Mouse (Mus musculus) thymus, adult 2 months (tissue): Measurements from ENCODE around the gene Hpcal1. TPM values are rescaled to one million over a fixed set of nuclear protein-coding genes. Genes with fewer than 3 reads are reported as not detected.
A peak's percentile ranks its signal among the peaks of the same experiment; 100 is the strongest.

Source experiments
- DNase-seq: peaks from one replicate; pipeline ENCODE4 v3.0.0; 2021
- H3K27ac ChIP-seq: fragments of 200-500 bp; 2 replicates; pipeline ENCODE4 v1.5.1; 2012; ENCODE audit warnings: low read length, control low read depth; ENCODE audit not compliant: control insufficient read depth, insufficient read depth
- H3K27me3 ChIP-seq: fragments of 200-500 bp; 2 replicates; pipeline ENCODE4 v1.6.1; 2012; ENCODE audit warnings: mild to moderate bottlenecking, low read length, moderate library complexity, mixed read lengths; ENCODE audit not compliant: control insufficient read depth, insufficient read depth
- H3K36me3 ChIP-seq: fragments of 200-500 bp; 2 replicates; pipeline ENCODE4 v1.6.1; 2012; ENCODE audit warnings: mild to moderate bottlenecking, low read length, moderate library complexity; ENCODE audit not compliant: control insufficient read depth, insufficient read depth
- H3K4me1 ChIP-seq: fragments of 200-500 bp; replicated peaks from 2 replicates; pipeline ENCODE4 v1.6.1; 2012; ENCODE audit warnings: low read length; ENCODE audit not compliant: control insufficient read depth, insufficient read depth
- H3K4me3 ChIP-seq: fragments of 200-500 bp; 2 replicates; pipeline ENCODE4 v1.5.1; 2012; ENCODE audit warnings: mild to moderate bottlenecking, low read length, control low read depth, moderate library complexity; ENCODE audit not compliant: control insufficient read depth, insufficient read depth
- CTCF ChIP-seq: fragments of 200-500 bp; IDR thresholded peaks from 2 replicates; pipeline ENCODE4 v1.5.1; 2012; ENCODE audit warnings: mild to moderate bottlenecking, control low read depth, low read length, moderate library complexity, borderline replicate concordance; ENCODE audit not compliant: control insufficient read depth, poor library complexity, insufficient read depth; ENCODE audit errors: extremely low read depth
- POLR2A ChIP-seq: fragments of 200-500 bp; IDR thresholded peaks from 2 replicates; pipeline ENCODE4 v1.6.1; 2012; ENCODE audit warnings: mild to moderate bottlenecking, low read length, control low read depth, moderate library complexity; ENCODE audit not compliant: control insufficient read depth, poor library complexity, insufficient read depth; ENCODE audit errors: extremely low read depth
- WGBS: fragments of 180-500 bp; shearing (Covaris S2); methylation state at CpG from one replicate; pipeline ENCODE4 v1.1.7; 2018; 5-methylcytosine and 5-hydroxymethylcytosine counted together
- polyA plus RNA-seq: library from polyadenylated mRNA; depleted of rRNA; stranded (reverse); fragments of >200 nt; gene quantifications from 2 replicates; pipeline ENCODE4 v1.2.3, GENCODE M21; 2012

Hpcal1 gene
- polyA plus RNA-seq, 1 experiment: 322 TPM

DNA sequence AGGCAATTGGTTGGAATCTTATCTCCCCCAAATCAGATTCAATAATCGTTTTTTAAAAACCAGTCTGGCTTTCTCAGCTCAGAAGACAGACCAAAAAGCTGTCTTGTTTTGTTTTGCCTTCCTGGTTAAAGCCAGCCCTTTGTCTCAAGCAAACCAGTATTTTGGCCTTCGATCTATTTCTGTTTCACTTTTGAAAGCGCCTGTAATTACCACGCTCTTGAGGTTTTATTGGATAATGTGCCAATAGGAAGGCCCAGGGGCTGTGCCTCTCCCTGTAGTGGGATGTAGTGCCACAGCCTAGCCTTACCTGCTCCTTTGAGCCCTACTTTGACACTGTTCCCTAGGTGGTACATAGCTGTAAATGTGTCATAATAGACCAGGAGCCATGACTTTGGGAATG is 2.3 kb downstream of the Hpcal1 start:
- 9% methylated on average over 4 of the region's 4 CpGs for WGBS
- TF ChIP-seq CTCF (no peak), POLR2A (no peak)
- Histone ChIP-seq H3K4me3 (no peak overlapping the region), H3K27ac (no peak overlapping the region), H3K36me3 (no peaks in the 10 kb centered on the region), H3K4me1 (peaks cover 54% of the 10 kb centered on the region), H3K27me3 (no peaks in the 10 kb centered on the region)
- DNase-seq: no peak

DNA sequence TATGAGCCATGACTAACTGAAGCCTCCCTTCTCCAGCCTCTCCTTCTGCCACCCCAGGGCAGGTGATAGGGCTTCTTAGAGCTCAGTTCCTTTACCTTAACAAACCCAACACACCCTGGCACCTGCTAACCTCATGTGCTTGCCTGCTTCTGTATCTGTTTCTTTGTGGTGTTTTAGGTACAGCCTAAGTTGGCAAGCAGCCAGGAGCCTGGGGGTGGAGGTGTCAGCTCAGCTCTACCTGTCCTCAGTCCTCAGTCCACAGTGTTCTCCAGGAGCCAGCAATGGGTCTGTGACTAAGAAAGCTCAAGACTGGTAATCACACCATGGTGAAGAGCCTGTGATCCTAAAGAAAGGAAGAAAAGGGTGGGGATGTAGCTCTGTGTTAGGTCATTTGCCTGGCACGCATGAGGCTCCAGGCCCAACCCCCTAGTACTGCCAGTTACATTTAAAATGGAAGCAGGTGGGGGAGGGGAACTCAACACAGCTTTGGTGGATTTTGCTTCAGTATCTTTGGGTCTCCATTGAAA is 4.0 kb downstream of the Hpcal1 start:
- Histone ChIP-seq H3K36me3 (no peaks in the 10 kb centered on the region), H3K4me3 (no peak overlapping the region), H3K27me3 (no peaks in the 10 kb centered on the region), H3K4me1 (peaks cover 51% of the 10 kb centered on the region), H3K27ac (peak overlapping the region; percentile 36)
- 78% methylated on average over 1 of the region's 1 CpGs for WGBS
- DNase-seq: peak; percentile 59
- TF ChIP-seq CTCF (no peak), POLR2A (no peak)

DNA sequence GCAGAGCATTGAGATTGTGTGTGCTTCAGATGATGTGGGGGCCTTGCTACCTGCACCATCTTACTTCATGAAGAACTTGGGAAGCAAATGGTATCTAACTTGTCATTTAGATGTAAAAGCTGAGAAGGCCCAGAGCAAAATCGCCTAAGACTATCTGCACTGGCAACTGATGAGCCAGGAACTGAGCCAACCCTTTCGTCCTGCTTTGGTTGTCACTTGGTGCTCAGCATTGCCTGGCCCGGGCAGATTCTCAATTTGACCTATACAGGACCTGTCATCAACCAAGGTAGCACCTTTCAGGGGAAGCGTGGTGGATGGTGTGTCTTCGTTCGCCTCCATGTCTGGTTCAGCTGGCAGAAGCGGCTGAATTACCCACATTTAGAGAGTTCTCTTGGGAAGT is 5.7 kb downstream of the Hpcal1 start:
- TF ChIP-seq CTCF (no peak), POLR2A (no peak)
- WGBS: 92% methylated on average over 7 of the region's 7 CpGs
- no peak for DNase-seq
- peaks cover 51% of the 10 kb centered on the region for H3K4me1 ChIP-seq
- H3K27me3 ChIP-seq: no peaks in the 10 kb centered on the region
- H3K27ac ChIP-seq: no peak overlapping the region
- H3K36me3 ChIP-seq: no peaks in the 10 kb centered on the region
- H3K4me3 ChIP-seq: no peak overlapping the region

DNA sequence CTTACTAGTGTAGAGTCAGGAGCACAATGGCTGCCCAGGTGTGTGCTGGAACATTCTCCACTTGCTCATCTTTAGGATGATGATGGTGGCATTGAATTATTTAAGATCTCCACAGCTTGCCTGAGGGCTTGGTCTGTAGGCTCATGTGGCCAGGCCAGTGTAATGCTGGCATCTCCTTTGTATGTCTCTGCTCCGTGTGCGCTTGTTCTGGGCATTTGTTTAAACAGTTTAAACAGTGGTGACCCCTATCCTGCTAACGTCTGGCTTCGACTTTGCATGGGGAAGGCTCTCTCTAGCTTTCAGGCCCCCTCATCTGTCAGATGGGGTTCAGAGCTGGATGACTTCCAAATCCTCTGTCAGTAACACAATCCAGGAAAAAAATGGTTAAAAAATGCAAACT is 8.3 kb downstream of the Hpcal1 start:
- 92% methylated on average over 4 of the region's 4 CpGs for WGBS
- TF ChIP-seq CTCF: no peak
- no peak for TF ChIP-seq POLR2A
- H3K27ac ChIP-seq: no peak overlapping the region
- H3K4me1 ChIP-seq: peaks cover 45% of the 10 kb centered on the region
- H3K27me3 ChIP-seq: no peaks in the 10 kb centered on the region
- no peak overlapping the region for H3K4me3 ChIP-seq
- no peak for DNase-seq
- H3K36me3 ChIP-seq: no peaks in the 10 kb centered on the region

DNA sequence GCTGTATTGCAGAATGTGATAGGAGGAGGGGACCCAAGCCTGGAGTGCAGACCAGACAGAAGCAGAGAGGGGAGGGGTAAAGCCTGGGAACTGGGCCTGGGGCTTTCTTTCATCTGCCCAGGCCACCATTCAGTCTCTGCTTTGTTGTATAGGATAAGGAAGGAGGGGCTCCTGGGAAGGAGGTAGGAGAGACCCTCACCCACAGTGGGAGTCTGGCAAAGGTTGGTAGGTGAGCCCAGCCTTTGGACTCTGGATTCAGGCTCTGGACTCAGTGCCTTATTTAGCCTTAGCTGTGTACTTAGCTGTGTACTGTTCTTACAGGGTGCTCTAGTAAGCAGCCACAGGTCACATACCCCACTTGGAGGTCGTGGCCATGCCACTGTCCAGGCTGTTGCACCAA is 8.8 kb downstream of the Hpcal1 start:
- H3K4me3 ChIP-seq: no peak overlapping the region
- H3K4me1 ChIP-seq: peaks cover 41% of the 10 kb centered on the region
- no peaks in the 10 kb centered on the region for H3K27me3 ChIP-seq
- TF ChIP-seq POLR2A (no peak), CTCF (no peak)
- H3K27ac ChIP-seq: no peak overlapping the region
- 92% methylated on average over 1 of the region's 1 CpGs for WGBS
- DNase-seq: no peak
- H3K36me3 ChIP-seq: no peaks in the 10 kb centered on the region

DNA sequence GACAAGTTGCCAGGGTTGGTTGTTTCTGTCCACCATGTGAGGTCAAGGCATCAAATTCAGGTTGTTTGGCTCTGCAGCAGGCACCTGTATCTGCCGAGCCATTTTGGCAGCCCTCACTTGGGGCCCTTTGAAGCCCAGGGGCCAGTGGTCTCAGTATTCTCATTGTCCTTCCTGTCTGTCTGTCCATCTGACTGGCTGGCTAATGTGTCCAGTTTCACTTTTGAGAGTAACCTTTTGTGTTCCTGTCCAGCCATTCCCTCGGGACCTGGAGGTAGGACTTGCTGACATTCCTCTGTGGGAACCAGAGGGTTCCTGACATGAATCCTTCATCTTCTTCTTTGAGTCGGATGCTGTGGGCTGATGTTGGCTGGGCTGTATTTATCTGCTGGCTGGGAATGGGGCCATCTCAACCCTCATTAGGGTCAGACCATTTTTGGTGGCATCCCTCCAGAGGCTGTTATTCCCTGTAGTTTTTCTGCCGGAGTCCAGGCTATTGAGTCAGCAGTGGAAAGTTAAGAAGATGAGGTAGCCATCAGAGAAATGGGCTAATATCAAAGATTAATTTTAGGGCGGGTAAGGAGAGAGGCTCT is 10.6 kb downstream of the Hpcal1 start:
- DNase-seq: no peak
- no peak overlapping the region for H3K27ac ChIP-seq
- TF ChIP-seq POLR2A (no peak), CTCF (no peak)
- no peak overlapping the region for H3K4me3 ChIP-seq
- peaks cover 26% of the 10 kb centered on the region for H3K4me1 ChIP-seq
- no peaks in the 10 kb centered on the region for H3K27me3 ChIP-seq
- H3K36me3 ChIP-seq: no peaks in the 10 kb centered on the region
- WGBS: 92% methylated on average over 5 of the region's 5 CpGs

DNA sequence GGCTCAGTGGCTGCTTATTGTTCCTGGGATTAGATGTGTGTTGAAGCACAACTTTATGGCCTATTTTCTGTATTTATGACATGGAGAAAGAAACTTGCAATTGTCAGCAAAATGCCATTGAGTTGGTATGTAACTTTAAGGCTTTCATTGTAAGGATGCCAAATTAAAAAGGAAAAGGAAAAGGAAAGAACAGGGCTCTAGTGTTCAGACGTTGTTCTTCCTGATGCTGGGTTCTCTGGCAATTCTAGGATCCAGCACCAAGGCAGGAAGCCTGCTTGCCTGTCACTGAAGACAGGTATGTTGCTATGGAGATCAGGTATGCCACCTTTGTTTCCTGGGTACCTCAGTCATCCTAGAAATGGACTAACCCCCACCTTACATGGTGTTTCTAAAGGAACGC is 11.1 kb downstream of the Hpcal1 start:
- no peak overlapping the region for H3K4me3 ChIP-seq
- DNase-seq: no peak
- H3K27me3 ChIP-seq: no peaks in the 10 kb centered on the region
- H3K27ac ChIP-seq: no peak overlapping the region
- 73% methylated on average over 2 of the region's 2 CpGs for WGBS
- H3K4me1 ChIP-seq: peaks cover 20% of the 10 kb centered on the region
- H3K36me3 ChIP-seq: no peaks in the 10 kb centered on the region
- TF ChIP-seq POLR2A (no peak), CTCF (no peak)
